Mouse (Mus musculus) liver, adult (tissue): ENCODE data around the gene Thsd7b.

Experiments used
- GATA4 ChIP-seq: IDR thresholded peaks from 2 replicates; pipeline ENCODE4 v1.6.1; 2014; ENCODE audit warnings: mild to moderate bottlenecking, low read length; ENCODE audit not compliant: insufficient replicate concordance

Gene Thsd7b

DNA sequence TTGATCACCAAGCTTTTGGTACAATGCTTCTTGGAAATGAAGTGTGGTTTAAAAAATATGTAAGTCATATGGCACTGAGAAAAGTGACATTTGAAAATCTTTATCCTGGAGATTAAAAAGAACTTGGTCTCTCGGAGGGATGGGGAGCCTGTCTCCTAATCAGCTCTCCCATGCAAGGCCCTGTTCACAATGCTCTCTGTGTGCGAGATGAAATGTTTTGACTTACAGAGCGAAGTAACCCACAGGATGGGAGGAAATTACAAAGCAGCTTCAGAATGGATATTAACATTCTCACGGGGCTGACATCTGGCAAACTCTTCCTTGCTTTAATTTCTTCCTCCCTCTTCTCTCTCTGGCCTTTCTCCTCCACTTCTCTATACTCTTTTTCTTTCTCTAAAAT, 405.7 kb downstream of the Thsd7b start:
- no peak for TF ChIP-seq GATA4

DNA sequence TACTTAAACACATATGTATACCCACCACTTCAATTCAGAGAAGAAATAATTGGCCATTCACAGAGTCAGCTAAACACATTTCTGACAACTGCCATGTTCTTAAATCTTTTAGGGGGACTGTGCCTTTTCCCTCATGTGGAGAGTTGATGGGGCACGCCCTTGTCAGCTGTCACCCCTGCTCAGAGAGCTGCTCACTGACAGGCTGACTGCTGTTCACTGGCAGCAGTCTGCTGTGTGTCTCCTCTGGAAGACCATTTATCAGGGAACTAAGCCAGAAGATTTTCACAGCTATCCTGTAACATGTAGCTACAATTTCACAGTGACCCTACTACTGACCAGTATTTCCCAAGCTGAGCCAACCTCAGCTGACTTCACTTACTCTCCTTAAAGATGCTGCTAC, 432.6 kb downstream of the Thsd7b start:
- no peak for TF ChIP-seq GATA4

DNA sequence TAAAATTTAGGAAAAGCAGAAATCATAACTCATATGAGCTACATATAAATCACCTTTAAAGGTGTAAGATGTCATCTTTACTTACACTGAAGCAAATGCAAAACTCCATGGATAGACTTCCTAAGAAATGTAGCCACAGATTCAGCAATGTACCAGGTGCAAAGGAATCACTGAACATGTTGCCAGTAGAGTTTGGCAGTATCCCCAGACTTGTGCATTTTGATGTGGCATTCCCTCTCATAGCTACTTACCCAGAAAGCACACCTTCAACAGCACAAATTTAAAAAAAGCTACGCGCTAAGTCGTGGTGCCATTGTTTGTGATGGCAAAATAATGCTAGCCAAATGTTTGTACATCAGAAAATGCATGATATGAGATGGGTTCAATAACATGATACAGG, 439.6 kb downstream of the Thsd7b start:
- TF ChIP-seq GATA4, result no peak

DNA sequence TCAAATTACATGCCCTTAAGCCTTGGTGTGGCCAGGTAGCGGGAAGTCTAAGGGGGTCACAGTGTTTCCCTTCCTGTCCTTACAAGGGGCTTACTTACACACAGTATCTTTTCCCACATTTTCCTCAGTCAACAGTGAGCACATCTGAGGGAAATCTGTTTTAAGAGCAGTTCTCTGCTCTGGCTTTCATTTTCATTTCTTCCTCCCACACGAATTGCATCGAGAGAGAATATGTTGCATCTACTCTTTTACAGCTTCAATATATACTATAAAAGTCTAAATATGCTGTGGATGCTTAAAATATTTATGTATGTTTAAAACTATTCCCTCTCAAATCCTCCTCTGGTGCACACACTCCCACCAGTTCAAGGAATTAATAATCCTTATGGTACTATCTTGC, 440.5 kb downstream of the Thsd7b start:
- TF ChIP-seq GATA4, result no peak

DNA sequence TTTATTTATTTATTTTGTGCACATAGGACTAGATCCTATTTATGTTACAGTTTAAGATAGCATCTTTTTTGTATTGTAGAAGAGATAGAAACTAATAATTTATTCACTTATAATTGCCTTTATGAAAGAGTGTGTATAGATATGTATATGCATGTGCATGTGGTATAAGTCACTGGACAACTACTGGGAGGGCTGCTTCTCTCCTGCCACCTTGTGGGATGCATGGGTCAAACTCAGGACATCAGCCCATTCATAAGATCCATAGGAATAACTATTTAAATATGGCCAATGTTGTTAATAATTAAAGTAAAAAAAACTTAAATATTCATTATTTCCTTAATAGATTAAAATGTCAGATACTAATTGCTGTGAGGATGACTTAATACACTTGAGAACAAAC, 446.5 kb downstream of the Thsd7b start:
- TF ChIP-seq GATA4, result no peak

DNA sequence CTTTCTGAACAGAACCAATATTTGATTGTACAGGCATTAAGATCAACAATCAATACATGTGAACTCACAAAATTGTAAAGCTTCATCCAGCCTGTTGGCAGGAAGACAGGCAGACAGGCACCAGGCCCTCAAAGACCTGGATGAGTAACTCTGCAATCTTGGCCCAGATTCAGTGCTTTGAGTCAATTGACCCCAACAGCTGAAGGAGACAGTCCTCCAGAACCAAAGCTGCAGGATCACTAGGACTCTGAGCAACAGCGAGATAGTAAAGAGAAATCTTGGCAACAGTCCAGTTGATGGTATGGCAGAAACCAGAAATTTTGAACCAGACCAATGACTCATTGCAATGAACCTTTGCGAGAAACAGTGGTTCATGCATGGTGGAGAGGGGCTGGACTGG, 458.9 kb downstream of the Thsd7b start:
- no peak for TF ChIP-seq GATA4

DNA sequence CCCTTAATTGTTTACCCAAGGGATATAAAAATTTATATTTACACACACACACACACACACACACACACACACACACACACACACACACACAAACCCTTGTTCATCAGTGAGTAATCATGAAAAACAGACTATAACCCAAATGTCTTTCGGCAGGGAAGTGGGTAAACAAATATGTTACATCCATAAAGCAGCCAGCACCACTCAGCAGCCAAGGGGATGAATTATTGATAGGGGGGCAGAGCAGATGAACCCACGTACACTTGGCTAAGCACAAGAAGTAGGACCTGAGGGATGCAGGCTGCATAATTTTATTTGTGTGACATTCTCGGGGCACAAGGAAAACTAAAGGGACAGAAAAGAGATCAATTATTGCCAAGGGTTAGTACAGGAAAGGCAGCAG, 474.5 kb downstream of the Thsd7b start:
- TF ChIP-seq GATA4, result no peak

DNA sequence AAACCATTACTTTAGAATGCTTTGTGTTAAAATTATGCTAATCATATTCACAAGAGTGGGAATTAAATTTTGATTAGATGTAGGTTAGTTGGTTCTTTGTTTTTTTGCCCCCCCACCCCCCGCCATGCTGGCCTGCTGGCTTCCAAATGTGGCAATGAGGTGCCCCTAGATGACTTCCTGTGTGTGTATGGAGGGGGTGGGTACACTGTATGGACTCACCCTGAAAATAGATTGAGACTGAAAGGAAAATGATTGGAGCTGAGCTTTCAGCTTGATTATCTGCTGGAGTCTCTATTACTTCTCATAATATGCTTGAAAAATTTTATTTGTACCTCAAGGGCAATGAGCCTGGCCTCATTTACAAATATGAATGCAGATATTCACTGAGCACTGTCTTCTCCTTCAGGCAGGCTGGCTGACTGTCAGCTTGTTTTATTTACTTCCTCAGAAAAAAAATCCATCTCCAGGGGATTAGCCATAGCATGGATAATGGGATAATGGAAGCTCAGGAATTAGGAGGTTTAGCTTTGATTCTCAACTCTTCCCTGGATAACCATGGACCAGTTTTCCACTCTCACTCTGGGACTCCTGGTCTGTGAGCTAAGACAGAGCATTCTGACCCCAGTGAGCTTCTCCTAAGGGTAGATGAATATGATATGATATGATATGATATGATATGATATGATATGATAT, 483.6 kb downstream of the Thsd7b start:
- TF ChIP-seq GATA4, result no peak

DNA sequence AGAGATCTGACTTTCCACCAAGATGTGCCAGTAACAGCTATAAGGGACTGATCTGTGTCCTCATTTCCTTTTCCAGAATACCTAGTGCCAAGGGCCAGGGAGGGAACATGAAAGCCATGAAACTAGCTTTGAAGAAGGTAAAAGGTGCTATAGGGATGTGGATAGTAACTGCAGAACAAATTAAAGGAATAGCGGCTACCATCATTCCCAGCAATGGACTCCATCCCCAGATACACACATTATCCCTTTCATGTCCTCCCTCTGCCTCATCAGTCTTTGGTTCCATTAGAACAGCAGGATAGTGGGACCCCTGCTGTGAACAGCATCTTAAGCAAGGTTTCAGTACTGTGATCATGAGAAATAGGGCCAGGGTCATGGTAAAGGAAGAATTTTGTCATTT, 485.9 kb downstream of the Thsd7b start:
- TF ChIP-seq GATA4, result no peak

DNA sequence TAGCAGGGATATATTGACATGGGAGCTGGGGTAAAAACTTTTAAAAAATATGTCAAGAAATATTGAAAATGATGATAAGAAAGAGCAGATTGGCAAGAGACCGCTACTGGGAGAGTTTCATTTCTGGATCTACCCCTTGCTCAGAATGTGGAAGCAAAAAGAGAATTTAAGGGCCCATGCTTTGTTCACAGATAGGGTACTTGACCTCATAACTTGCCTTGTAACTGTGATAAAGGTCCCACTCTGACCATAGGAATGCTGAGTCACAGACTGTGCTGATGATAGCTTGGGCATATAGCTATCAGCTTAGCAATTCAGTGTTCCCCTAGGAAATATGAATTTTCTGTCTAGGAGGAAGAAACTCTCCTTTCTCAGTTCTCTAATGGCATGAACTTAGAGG, 488.1 kb downstream of the Thsd7b start:
- no peak for TF ChIP-seq GATA4

DNA sequence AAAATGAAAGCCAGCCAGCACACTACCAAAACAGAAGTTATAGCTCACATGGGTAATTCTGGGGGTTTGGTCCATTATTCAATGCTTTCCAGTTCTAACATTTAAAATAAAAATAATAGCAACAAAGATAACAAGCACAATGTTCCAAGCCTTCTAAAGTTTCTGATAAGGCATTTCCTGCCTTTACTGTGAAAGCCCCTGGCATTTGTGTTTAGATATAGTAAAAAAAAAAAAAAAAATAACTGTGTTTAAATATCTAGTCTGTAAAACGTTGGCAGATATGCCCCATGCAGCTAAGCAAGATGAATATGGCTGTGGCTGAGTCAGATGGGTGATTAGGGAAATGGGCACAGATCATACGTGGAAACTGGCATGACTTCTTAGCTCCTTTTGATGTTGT, 491.6 kb downstream of the Thsd7b start:
- TF ChIP-seq GATA4, result no peak

DNA sequence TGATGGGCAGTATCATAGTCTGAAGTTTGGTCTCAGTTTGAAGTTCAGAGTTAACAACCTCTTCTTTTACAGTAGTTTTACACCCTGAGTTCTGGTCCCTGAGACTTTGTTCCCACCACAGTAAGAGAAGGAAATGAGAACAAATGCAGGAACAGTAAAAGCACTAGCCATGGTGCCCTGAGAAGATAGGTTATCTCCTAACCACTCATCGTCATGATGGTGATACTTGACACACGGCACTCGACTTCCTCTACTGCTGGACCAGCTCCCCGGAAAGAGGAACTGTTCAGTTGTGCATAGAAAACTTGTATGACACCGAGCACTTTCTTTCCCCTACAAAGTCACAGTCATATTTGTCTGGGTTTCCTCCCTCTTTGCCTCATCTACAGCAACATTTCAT, 504.0 kb downstream of the Thsd7b start:
- no peak for TF ChIP-seq GATA4

DNA sequence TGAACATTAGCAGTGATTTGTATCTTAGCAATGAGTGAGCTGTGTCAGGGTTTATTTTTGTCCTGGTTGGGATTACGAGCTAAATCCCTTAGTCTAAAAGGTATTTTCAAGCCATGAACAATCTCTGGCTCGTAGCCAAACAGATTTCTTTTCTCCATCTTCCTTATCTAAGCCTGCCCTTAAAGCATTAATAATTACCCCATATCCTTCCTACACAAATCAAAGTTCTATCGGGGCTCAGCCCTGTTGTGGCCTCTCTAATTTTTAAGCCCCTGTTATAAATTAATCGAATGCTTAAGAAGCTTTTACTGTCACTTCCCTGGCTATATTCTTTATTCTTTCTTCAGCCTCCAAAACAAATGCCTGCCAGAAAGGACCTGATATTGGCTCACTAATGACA, 506.4 kb downstream of the Thsd7b start:
- TF ChIP-seq GATA4, result no peak

DNA sequence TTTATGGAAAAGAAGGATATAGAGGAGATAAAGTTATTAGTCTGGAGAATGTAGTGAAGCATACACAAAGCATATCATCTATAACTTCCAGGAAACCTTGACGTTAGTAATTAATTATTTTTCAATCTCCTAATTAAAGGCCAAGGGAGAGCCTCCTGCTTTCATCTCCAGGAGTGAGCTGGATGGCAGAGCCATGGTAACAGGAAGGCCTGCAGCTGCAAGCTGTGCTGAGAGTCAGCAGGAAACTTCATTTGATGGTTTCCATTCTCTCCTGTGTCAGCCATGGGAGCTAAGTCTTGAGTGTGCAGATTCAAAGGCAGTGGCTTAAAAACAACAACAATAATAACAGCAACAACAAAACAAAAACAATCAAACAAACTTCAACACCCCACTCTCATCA, 507.5 kb downstream of the Thsd7b start:
- TF ChIP-seq GATA4, result no peak

DNA sequence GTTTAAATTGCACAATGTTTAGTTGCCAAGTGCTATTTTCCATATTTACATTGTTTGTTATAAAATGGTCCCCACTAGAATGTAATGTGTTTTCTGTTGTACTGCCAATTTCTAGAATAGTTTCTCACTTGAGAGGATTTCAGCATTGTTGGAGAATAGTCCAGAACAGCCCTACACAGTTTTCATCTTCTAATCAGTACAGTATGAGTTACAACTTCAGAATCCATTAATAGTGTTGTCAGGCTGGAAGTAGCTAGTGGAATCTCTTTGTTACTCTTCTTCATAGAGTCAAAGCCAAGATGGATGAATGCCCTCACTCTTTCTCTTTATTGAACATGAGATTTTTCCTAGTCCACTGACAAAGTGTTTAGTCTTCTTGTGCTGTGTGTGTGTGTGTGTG, 525.4 kb downstream of the Thsd7b start:
- TF ChIP-seq GATA4, result no peak

DNA sequence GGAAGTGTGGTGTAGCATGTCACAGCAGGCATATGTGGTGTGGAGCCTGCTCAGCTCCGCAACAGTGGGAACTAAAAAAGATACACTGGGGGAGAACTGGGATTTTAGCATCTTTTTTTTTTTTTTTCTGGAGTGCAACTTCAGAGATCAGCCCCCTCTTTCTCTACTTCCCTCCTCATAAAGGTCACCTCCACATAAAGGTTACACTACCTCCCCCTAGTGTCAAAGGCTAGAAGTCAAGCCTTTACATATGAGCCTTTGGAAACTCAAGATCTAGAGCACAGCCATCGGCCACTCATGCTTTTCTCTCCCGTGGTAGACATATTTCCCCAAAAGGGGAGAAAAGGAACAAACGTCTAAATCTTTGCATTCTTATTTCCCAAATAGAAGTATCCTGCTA, 553.8 kb downstream of the Thsd7b start:
- TF ChIP-seq GATA4, result no peak

DNA sequence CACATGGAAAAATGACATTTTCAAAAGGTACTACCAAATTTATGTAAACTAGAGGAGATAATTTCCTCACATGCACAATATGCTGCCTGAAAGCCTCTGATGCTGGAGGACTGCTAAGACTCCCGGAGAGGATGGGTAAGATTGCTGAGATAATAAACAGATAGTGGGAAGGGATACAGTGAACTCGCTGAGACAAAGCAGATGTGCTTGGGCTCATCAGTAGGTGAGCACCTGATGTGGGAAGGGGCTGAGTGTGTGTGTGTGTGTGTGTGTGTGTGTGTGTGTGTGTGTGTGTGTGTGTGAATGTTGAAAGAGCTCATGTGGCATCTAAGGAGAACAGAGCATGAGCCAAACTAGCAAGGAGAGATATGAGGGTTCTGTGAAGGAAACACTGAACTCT, 564.2 kb downstream of the Thsd7b start:
- no peak for TF ChIP-seq GATA4
